Mouse (Mus musculus): ENCODE data around the gene Erbb2. TPM values are rescaled to one million over a fixed set of nuclear protein-coding genes. Genes with fewer than 3 reads are reported as not detected.
A peak's percentile ranks its signal among the peaks of the same experiment; 100 is the strongest.

The Erbb2 gene
- total and polyA plus RNA-seq, 3 experiments = 6.6 to 8.4 (median 6.9) TPM

DNA sequence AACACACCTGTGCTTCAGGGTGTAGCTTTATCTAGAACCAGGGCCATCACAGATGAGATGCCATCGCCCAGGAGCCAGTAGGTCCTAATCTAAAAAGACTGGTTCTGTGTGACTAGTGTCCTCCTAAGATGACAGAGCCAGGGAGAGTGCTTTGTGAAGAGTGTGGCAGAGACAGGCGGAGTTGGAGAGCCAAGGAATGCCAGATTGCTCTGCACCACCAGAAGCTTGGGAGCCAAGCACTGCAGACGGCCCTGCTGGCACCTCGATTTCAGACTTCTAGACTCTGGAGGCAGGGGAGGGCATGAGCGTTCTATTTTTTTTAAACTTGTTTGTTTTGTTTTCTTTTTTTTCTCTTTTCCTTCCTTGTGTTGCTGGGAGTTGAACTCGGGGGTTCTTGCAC, 42.9 kb upstream of the Erbb2 start:
- intact Hi-C loops (cut with DNase I) = no loop called here
- H3K79me2 ChIP-seq (replicated peaks; ENCODE audit: control insufficient read depth, insufficient read depth, low read length) = no peaks in the 10 kb centered on the region; the same call in 1 of the 2 replicates
- 51% methylated on average over 6 of the region's 6 CpGs for WGBS

DNA sequence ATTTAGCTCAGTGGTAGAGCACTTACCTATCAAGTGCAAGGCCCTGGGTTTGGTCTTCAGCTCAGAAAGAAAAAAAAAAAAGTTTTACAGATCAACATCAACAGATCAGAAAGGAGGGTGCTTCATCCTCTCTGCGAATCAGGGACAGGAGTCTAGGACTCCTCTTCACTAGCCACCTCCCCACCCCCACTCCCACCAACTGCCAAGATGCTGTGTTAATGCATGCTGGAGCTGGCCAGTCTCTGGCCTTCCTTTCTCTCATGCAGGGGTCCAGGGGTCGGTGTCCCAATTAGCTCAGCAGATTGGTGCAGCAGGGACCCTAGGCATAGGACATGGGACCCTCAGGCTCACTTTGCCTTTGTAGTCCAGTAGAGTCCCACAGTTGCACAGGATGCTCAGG, 41.7 kb upstream of the Erbb2 start:
- H3K9ac ChIP-seq (ENCODE audit: low read depth, low read length) = no peak overlapping the region
- H3K79me2 ChIP-seq (replicated peaks; ENCODE audit: control insufficient read depth, insufficient read depth, low read length) = no peaks in the 10 kb centered on the region; the same call in 1 of the 2 replicates
- no peak for TF ChIP-seq CTCF (IDR thresholded peaks at IDR 0.05)
- no peak for TF ChIP-seq POLR2A (IDR thresholded peaks at IDR 0.05; ENCODE audit: insufficient read depth, low read depth, low read length)
- TF ChIP-seq EP300 (IDR thresholded peaks at IDR 0.05; ENCODE audit: insufficient read depth, low read depth, low read length) = no peak
- H3K36me3 ChIP-seq (ENCODE audit: control insufficient read depth, insufficient read depth, low read length) = no peaks in the 10 kb centered on the region
- H3K27me3 ChIP-seq (ENCODE audit: control insufficient read depth, insufficient read depth, low read length) = no peaks in the 10 kb centered on the region
- WGBS = 94% methylated on average over 2 of the region's 2 CpGs
- 0 out of 2 replicates have a peak, but pooled peaks cover 3% of the 10 kb centered on the region for H3K4me1 ChIP-seq (ENCODE audit: control insufficient read depth, insufficient read depth, low read length)
- intact Hi-C loops (cut with DNase I) = no loop called here
- no peak for DNase-seq
- no peak overlapping the region for H3K27ac ChIP-seq
- H3K4me3 ChIP-seq = no peak overlapping the region

More for the DNA sequence above, 42.9 kb upstream of the Erbb2 start:
- Histone ChIP-seq H3K4me1 (ENCODE audit: control insufficient read depth, insufficient read depth, low read length) (no peaks in the 10 kb centered on the region), H3K4me3 (no peak overlapping the region), H3K27ac (no peak overlapping the region), H3K36me3 (ENCODE audit: control insufficient read depth, insufficient read depth, low read length) (no peaks in the 10 kb centered on the region), H3K9ac (ENCODE audit: low read depth, low read length) (no peak overlapping the region), H3K27me3 (ENCODE audit: control insufficient read depth, insufficient read depth, low read length) (no peaks in the 10 kb centered on the region)
- no peak for TF ChIP-seq CTCF (IDR thresholded peaks at IDR 0.05)
- TF ChIP-seq POLR2A (IDR thresholded peaks at IDR 0.05; ENCODE audit: insufficient read depth, low read depth, low read length) = no peak
- no peak for TF ChIP-seq EP300 (IDR thresholded peaks at IDR 0.05; ENCODE audit: insufficient read depth, low read depth, low read length)
- no peak for DNase-seq

DNA sequence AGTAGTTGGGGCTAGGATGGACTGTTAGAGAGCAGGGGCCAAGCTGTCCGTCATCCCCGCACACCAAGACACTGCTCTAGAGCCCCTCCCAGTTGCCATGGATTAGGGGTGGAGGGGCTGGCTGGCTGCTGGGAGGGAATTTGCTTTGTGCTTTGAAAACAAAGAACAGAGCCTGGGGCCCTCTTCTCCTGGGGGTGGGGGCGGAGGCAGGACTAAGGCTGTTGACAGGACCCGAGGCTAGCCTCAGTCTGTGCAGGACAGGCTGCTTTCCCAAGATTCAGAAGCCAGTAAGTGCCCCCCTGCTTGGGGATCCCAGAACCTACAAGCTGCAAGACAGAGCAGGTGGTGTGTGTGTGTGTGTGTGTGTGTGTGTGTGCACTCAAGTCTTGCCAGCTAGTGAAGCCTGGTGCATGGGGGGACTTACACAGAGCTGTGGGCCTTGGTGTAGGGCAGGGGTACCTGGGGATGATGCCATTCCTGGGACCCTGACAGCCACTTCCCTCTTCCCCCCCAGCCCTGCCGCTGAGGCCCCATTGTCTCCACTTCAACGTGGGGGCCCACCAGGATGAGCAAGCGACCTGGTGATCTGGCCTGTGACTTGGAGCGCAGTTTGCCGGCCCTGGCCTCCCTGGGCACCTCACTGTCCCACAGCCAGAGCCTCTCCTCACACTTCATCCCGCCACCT, 40.6 kb upstream of the Erbb2 start:
- H3K4me3 ChIP-seq = no peak overlapping the region
- peaks cover 4% of the 10 kb centered on the region; the same call in 1 of the 2 replicates for H3K4me1 ChIP-seq (ENCODE audit: control insufficient read depth, insufficient read depth, low read length)

DNA sequence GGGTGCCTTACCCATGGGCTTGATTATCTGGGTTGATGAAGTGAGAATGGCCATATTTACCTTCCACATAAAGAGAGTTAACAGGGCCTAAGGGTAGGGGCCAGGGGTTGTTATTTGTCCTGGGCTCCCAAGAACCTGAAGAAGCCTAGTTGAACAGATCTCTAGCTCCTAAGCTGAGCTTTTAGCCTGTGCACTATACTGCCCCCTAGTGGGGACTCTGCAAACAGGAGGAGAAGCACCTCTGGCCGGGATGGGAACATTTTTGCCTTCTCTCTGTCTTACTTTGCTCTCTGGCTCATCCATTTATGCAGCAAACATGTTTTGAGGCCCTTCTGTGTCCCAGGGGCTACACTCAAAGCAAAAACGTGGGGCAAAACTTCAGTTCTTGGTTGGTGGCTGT, 39.9 kb upstream of the Erbb2 start:
- 17% methylated on average over 2 of the region's 2 CpGs for WGBS
- TF ChIP-seq EP300 (IDR thresholded peaks at IDR 0.05; ENCODE audit: insufficient read depth, low read depth, low read length) (0 out of 2 replicates have a peak, but pooled peaks have one; percentile 21), POLR2A (IDR thresholded peaks at IDR 0.05; ENCODE audit: insufficient read depth, low read depth, low read length) (no peak), CTCF (IDR thresholded peaks at IDR 0.05) (peak; percentile 95)
- no peaks in the 10 kb centered on the region for H3K36me3 ChIP-seq (ENCODE audit: control insufficient read depth, insufficient read depth, low read length)
- H3K4me3 ChIP-seq = no peak overlapping the region
- H3K27me3 ChIP-seq (ENCODE audit: control insufficient read depth, insufficient read depth, low read length) = no peaks in the 10 kb centered on the region
- DNase-seq = no peak
- intact Hi-C loops (cut with DNase I) = loop anchor here (2.0 kb wide), 1 partner anchor 30 kb away; no protein-coding TSS in a partner anchor
- peaks cover 4% of the 10 kb centered on the region; the same call in 1 of the 2 replicates for H3K4me1 ChIP-seq (ENCODE audit: control insufficient read depth, insufficient read depth, low read length)
- no peaks in the 10 kb centered on the region for H3K79me2 ChIP-seq (replicated peaks; ENCODE audit: control insufficient read depth, insufficient read depth, low read length)
- H3K9ac ChIP-seq (ENCODE audit: low read depth, low read length) = no peak overlapping the region
- no peak overlapping the region for H3K27ac ChIP-seq

More for the DNA sequence above, 40.6 kb upstream of the Erbb2 start:
- WGBS = 70% methylated on average over 10 of the region's 10 CpGs
- Histone ChIP-seq H3K36me3 (ENCODE audit: control insufficient read depth, insufficient read depth, low read length) (no peaks in the 10 kb centered on the region), H3K27ac (no peak overlapping the region), H3K9ac (ENCODE audit: low read depth, low read length) (no peak overlapping the region), H3K27me3 (ENCODE audit: control insufficient read depth, insufficient read depth, low read length) (no peaks in the 10 kb centered on the region), H3K79me2 (replicated peaks; ENCODE audit: control insufficient read depth, insufficient read depth, low read length) (no peaks in the 10 kb centered on the region)
- DNase-seq = no peak
- intact Hi-C loops (cut with DNase I) = loop anchor here (2.0 kb wide), 1 partner anchor 29 kb away; no protein-coding TSS in a partner anchor
- TF ChIP-seq CTCF (IDR thresholded peaks at IDR 0.05) (no peak), EP300 (IDR thresholded peaks at IDR 0.05; ENCODE audit: insufficient read depth, low read depth, low read length) (no peak), POLR2A (IDR thresholded peaks at IDR 0.05; ENCODE audit: insufficient read depth, low read depth, low read length) (no peak)

DNA sequence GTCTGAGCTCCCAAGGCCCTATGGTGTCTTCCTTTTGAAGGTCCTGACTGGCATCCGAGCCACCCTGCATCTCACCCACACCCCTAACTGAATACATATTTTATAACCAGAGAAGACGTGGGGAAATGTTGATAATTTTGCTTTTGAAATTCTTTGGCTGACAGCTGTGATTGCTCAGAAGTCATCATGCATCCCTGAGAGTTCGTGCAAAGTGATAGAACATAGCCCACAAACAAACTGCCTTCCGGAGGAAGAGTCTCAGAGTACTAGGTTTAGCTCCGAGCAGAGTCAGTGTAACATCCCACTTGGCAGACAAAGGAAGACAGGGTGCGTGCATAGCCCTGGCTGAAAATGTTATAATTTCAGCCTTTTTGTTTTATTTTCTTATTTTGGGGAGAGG, 39.0 kb upstream of the Erbb2 start:
- intact Hi-C loops (cut with DNase I) = loop anchor here (2.0 kb wide), 1 partner anchor 30 kb away; no protein-coding TSS in a partner anchor
- no peaks in the 10 kb centered on the region for H3K27me3 ChIP-seq (ENCODE audit: control insufficient read depth, insufficient read depth, low read length)
- H3K79me2 ChIP-seq (replicated peaks; ENCODE audit: control insufficient read depth, insufficient read depth, low read length) = no peaks in the 10 kb centered on the region
- H3K4me1 ChIP-seq (ENCODE audit: control insufficient read depth, insufficient read depth, low read length) = peaks cover 6% of the 10 kb centered on the region; the same call in 1 of the 2 replicates
- H3K4me3 ChIP-seq = no peak overlapping the region
- TF ChIP-seq CTCF (IDR thresholded peaks at IDR 0.05) (no peak), EP300 (IDR thresholded peaks at IDR 0.05; ENCODE audit: insufficient read depth, low read depth, low read length) (no peak), POLR2A (IDR thresholded peaks at IDR 0.05; ENCODE audit: insufficient read depth, low read depth, low read length) (no peak)
- 83% methylated on average over 6 of the region's 6 CpGs for WGBS
- no peak overlapping the region for H3K9ac ChIP-seq (ENCODE audit: low read depth, low read length)
- no peak overlapping the region for H3K27ac ChIP-seq
- no peak for DNase-seq
- no peaks in the 10 kb centered on the region for H3K36me3 ChIP-seq (ENCODE audit: control insufficient read depth, insufficient read depth, low read length)

DNA sequence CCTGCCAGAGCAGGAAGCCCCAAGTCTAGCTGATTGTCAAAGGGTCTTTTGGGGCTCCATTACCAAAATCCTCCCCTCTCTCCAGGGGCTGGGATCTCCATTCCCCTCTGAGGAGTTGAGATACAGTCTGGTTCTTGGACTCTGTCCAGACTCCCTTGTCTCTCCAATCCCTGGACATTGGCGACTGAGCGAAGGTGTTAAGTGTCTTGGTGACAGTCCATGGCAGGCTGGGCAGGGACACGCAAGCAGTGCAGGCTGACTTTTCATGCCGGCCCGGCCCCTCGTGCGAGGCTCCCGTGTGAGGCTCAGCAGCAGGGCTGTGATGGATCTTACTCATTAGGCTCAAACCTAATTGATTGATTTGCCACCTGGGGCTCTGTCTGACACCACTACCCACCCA, 38.0 kb upstream of the Erbb2 start:
- H3K36me3 ChIP-seq (ENCODE audit: control insufficient read depth, insufficient read depth, low read length) = no peaks in the 10 kb centered on the region
- H3K4me1 ChIP-seq (ENCODE audit: control insufficient read depth, insufficient read depth, low read length) = peaks cover 8% of the 10 kb centered on the region; the same call in 1 of the 2 replicates
- peak in 1 of 2 experiments; percentile 66 for DNase-seq
- intact Hi-C loops (cut with DNase I) = no loop called here
- WGBS = 49% methylated on average over 8 of the region's 8 CpGs
- H3K27me3 ChIP-seq (ENCODE audit: control insufficient read depth, insufficient read depth, low read length) = no peaks in the 10 kb centered on the region
- 0 out of 2 replicates have a peak, but pooled peaks have one; percentile 31 for TF ChIP-seq POLR2A (IDR thresholded peaks at IDR 0.05; ENCODE audit: insufficient read depth, low read depth, low read length)
- no peak for TF ChIP-seq CTCF (IDR thresholded peaks at IDR 0.05)
- TF ChIP-seq EP300 (IDR thresholded peaks at IDR 0.05; ENCODE audit: insufficient read depth, low read depth, low read length) = peak; percentile 84; the same call in 1 of the 2 replicates
- H3K27ac ChIP-seq = peak overlapping the region; percentile 55
- H3K79me2 ChIP-seq (replicated peaks; ENCODE audit: control insufficient read depth, insufficient read depth, low read length) = no peaks in the 10 kb centered on the region
- no peak overlapping the region for H3K9ac ChIP-seq (ENCODE audit: low read depth, low read length)
- H3K4me3 ChIP-seq = no peak overlapping the region
